Mouse (Mus musculus) C2C12 (cell line): Measurements from ENCODE around the gene Slc10a7.

ENCODE experiments used
- CTCF ChIP-seq: IDR thresholded peaks from one replicate; pipeline ENCODE4 v1.5.1; 2011; ENCODE audit not compliant: control insufficient read depth, insufficient read depth, insufficient read length
- MAX ChIP-seq: IDR thresholded peaks from one replicate; pipeline ENCODE4 v1.6.1; 2011; ENCODE audit warnings: mild to moderate bottlenecking, control low read depth
- MYOD1 ChIP-seq: IDR thresholded peaks from one replicate; pipeline ENCODE4 v1.6.1; 2011; ENCODE audit warnings: low read depth; ENCODE audit not compliant: control insufficient read depth, insufficient read length
- USF1 ChIP-seq: IDR thresholded peaks from one replicate; pipeline ENCODE4 v1.6.1; 2011; ENCODE audit warnings: low read depth, mild to moderate bottlenecking, control low read depth, moderate library complexity

GRCm38 (mm10) chr8:78604426-78604825 lies 95.3 kb downstream of the Slc10a7 start:
- TF ChIP-seq CTCF (no peak), MAX (no peak), MYOD1 (no peak), USF1 (no peak)
